Mouse (Mus musculus): ENCODE results near the gene Cd6. TPM values are rescaled to one million over a fixed set of nuclear protein-coding genes. Genes with fewer than 3 reads are reported as not detected.

Cd6 gene
- total RNA-seq (2021) = 1 to 10 TPM in 1 of 2 experiments, under 1 TPM in 1; 0.17 to 1.2 TPM
- long read RNA-seq, experiment 1 = 0 reads
- long read RNA-seq, experiment 2, partial matches to known transcripts = 0 of 1 reads
- long read RNA-seq, experiment 2, other reads (novel, unspliced or antisense) = 0 of 1 reads

- no peak for DNase-seq
Measured at GRCm38 (mm10) chr19:10829436-10830175, at the start of gene Cd6. Gene Cd6, minus strand, starts transcription at chr19:10830058.

GRCm38 (mm10) chr19:10878201-10878837 is 48.5 kb upstream of the Cd6 start:
- no peak for DNase-seq

GRCm38 (mm10) chr19:10871328-10871961 is 41.6 kb upstream of the Cd6 start:
- no peak for DNase-seq

- DNase-seq = no peak
Measured at GRCm38 (mm10) chr19:10870676-10871075, 40.8 kb upstream of the Cd6 start.

- no peak for DNase-seq
Measured at GRCm38 (mm10) chr19:10869886-10870527, 40.1 kb upstream of the Cd6 start, which contains the start of gene Tmem132a. Gene Tmem132a, minus strand, starts transcription at chr19:10869940.

GRCm38 (mm10) chr19:10869241-10869885 is 39.5 kb upstream of the Cd6 start:
- DNase-seq = peak; percentile 85 to 86

- peak in 1 of 2 experiments; percentile 18 for DNase-seq
Measured at GRCm38 (mm10) chr19:10868623-10869141, 38.8 kb upstream of the Cd6 start.

GRCm38 (mm10) chr19:10867946-10868622 is 38.2 kb upstream of the Cd6 start:
- no peak for DNase-seq

GRCm38 (mm10) chr19:10866351-10866750 is 36.5 kb upstream of the Cd6 start:
- DNase-seq = no peak

- no peak for DNase-seq
Measured at GRCm38 (mm10) chr19:10860072-10860497, 30.2 kb upstream of the Cd6 start.

GRCm38 (mm10) chr19:10856520-10856919 is 26.7 kb upstream of the Cd6 start:
- no peak for DNase-seq

GRCm38 (mm10) chr19:10855422-10855821 is 25.6 kb upstream of the Cd6 start:
- no peak for DNase-seq

- DNase-seq = peak; percentile 59 to 71
Measured at GRCm38 (mm10) chr19:10847311-10848087, 17.6 kb upstream of the Cd6 start.

- no peak for DNase-seq
Measured at GRCm38 (mm10) chr19:10846150-10846549, 16.3 kb upstream of the Cd6 start.

- DNase-seq = no peak
Measured at GRCm38 (mm10) chr19:10845454-10845853, 15.6 kb upstream of the Cd6 start.

- no peak for DNase-seq
Measured at GRCm38 (mm10) chr19:10844206-10844605, 14.3 kb upstream of the Cd6 start.

- DNase-seq = peak; percentile 16 to 17
Measured at GRCm38 (mm10) chr19:10842914-10843313, 13.1 kb upstream of the Cd6 start.

GRCm38 (mm10) chr19:10841721-10842626 is 12.1 kb upstream of the Cd6 start:
- peak; percentile 64 to 84 for DNase-seq
